Mouse (Mus musculus): Measurements from ENCODE around the gene Ppp2r1b.
"Not testable (repeated sequence)": the region's sequence is repeated elsewhere in the genome, so short reads cannot be mapped to it uniquely, and the experiment has no call there.

Ppp2r1b gene

DNA sequence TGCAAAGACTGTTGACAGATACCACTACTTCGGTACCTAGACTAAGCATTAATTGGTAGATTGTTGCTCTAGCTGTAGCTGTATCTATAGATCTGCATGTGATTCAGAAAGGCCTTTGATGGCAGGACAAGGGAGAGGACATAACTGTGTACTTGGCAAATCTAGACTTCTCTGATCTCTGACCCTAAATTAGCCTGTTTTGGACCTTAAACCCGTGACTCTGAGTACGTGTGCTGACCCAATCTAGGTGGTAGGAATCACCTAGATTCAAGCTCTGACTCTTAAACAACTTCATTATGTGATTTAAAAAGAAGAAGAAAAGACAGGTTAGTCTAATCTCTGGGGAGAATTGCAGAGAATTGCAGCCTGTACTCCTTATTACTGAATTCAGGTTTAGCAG is at the start of gene Ppp2r1b:
Gene Ppp2r1b, plus strand, starts transcription at position 221 of the 400 bp plus-strand sequence.
- DNase-seq, result no peak

DNA sequence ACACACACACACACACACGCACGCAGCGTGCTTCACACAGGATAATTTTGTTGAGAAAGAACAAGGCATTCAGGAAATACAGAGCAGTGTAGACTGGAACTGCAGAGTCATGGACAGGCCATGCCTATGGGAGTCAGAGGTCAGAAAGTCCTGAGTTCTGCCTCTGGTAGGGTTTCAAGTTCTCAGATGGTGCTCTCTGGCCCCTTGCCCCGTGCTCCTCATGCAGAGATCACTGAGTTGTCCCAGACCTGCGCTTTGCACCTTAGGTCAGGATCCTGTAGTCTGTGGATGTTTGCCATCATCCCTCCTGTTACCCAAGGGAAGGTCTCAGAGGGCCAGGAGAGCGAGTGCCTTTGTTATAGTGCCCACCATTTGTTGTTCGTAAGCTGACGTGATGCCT is 48.3 kb upstream of the Ppp2r1b start:
- DNase-seq, result no peak

- no peak for DNase-seq
Measured at GRCm38 (mm10) chr9:50797641-50798040, 47.5 kb upstream of the Ppp2r1b start.

DNA sequence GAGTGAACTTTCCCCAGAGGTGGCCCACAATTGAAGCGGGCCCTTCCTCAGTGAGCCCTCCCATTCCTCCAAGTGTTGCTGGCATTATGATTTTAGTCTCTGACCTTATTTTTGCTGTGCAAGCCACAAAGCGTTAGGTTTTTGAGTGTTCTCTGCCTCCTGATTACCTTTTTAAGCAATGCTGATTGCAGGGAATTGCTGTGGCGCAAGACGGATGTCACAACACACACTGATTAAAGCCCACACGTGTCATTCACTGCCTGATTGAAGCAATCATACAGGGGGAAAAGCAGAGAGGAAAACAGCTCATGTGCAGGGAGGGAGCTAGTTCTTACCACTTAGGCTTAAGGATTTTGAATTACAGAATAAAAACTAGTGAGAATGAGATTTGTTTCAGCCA is 46.7 kb upstream of the Ppp2r1b start:
- no peak for DNase-seq

DNA sequence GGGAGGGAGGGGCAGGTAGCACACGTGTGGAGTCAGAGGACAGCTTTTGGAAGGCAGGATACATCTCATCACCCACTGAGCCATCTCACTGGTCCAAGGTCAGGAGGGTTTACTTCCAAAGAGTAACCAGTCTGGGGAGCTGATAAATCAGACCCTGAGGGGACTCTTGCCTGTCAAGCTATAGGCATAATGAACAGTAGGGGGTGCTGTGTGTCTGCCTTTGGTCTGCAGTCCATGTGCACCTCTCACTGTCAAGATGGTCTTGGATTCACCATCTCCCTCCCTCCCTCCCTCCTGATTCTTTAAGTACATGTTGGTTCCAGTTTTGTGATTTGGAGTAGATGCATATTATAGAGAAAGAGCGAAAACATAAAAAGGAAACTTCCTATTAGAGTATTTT is 44.1 kb upstream of the Ppp2r1b start:
- peak; percentile 77 for DNase-seq

GRCm38 (mm10) chr9:50803055-50803671 is 41.9 kb upstream of the Ppp2r1b start:
- peak; percentile 90 for DNase-seq

GRCm38 (mm10) chr9:50808471-50808870 is 36.6 kb upstream of the Ppp2r1b start:
- DNase-seq, result no peak

- DNase-seq, result no peak
Measured at GRCm38 (mm10) chr9:50809146-50809545, 36.0 kb upstream of the Ppp2r1b start.

GRCm38 (mm10) chr9:50811187-50811586 is 33.9 kb upstream of the Ppp2r1b start:
- peak; percentile 80 for DNase-seq

DNA sequence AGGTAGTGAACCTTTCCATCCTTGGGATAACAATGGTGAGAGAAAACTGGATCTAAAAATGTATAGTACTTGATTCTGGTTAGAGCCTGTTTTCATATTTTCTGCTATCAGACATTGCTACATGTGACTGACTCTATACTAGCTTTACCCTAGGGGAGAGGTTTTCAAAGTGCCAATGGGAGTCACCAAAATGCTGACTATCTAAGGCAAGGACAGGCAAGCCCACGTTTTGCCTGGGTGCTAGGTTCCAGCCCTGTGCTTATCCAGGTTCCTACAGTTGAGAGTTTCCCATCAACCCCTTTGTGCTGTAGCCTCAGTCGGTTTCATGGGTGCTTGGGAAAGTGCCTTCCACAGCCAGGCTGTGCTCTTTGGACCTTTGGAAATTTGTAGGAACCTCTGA is 33.4 kb upstream of the Ppp2r1b start:
- DNase-seq, result peak; percentile 63

DNA sequence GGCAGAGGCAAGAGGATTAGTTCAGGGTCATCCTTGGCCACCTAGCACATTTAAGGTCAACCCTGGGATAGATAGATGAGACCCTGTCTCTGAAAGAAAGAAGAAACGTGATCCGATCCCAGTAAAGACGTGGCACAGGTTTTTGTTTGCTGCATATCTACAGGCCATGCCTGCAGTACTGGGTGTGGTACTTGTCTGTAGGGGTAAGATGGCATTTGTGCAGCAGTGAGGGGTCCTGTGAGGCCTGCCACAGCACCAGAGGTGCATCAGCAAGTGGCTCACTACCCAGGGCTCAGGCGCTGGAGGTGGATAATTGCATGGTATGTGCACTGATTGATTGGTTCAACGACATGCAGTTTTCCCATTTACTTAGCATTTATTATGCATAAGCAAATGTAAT is 31.3 kb upstream of the Ppp2r1b start:
- DNase-seq, result peak; percentile 79

- no peak for DNase-seq
Measured at GRCm38 (mm10) chr9:50815666-50816065, 29.4 kb upstream of the Ppp2r1b start.

DNA sequence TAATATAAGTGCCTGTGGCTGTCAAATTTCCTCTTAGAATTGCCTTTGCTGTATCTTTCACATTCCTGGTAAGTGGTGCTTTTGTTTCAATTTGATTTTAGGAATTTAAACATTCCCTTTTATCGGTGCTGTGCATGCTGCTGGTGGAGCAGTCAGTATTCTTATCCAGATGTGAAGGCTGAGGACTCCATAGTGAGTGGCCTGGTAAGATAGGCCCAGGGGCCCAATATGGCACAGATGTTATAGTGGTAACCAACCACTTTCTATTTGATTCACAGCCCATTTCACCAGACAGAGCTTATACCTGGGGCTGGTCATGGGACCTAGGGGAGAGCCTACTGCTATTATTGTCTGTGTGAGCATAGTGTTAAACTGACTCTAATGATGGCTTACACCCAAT is 28.6 kb upstream of the Ppp2r1b start:
- DNase-seq, result peak; percentile 74

- no peak for DNase-seq
Measured at GRCm38 (mm10) chr9:50818050-50818449, 27.1 kb upstream of the Ppp2r1b start.

DNA sequence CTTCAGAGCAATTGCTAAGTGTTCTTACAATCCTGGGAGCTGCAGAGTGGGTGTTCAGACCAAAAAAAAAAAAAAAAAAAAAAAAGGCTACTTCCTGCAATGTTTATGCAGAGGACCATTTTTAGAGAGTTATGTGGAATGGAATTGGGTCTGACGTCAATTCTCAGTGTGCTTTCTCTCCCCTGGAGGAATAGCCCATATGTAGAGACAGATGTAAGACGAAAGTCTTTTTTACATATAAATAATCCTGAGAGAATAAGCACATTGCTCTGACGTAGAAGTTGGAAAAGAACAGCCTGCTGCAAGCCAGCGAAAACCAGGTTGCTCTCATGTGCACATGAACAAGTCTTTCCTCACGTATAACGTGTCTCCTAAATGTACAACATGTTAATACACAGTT is 25.4 kb upstream of the Ppp2r1b start:
- DNase-seq, result no peak

DNA sequence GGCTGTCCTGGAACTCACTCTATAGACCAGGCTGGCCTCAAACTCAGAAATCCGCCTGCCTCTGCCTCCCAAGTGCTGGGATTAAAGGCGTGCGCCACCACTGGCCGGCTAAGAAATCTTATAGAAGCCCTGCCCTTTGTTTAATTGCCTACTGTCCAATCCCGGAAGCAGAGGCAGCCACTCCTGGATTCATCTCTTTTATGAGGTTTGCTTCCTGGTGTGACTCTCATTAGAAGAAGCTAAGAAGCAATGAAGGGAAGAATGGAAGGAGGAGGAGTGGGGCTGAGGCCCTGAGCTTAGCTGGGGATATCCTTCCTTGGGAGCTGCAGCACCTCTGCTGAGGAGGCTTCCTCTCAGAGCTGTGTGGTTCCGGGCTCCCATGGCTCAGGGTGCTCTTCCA is 23.4 kb upstream of the Ppp2r1b start:
- no peak for DNase-seq

GRCm38 (mm10) chr9:50822216-50822615 is 22.9 kb upstream of the Ppp2r1b start:
- no peak for DNase-seq

GRCm38 (mm10) chr9:50823779-50824453 is 21.2 kb upstream of the Ppp2r1b start:
- DNase-seq, result peak; percentile 73

GRCm38 (mm10) chr9:50831514-50831913 is 13.6 kb upstream of the Ppp2r1b start:
- DNase-seq, result no peak

DNA sequence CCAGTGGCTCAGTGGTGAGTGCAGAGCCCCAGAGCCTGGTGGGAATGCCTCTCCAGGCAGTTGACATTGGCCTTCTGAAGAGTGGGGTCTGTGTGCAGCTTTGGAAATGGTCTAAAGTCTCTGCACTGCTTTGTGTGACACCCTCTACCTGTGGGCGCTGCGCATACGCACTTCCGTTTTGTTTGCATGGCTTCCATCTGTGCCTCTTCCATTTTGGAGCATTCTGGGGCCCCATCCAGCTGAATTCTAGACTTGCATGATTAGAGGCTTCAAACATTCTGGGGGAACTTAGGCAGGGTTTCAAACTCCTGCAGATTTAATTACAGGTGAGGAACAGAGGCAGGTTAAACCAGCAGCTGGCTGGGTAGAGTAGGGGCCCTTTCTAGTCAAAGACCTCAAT is 12.9 kb upstream of the Ppp2r1b start:
- DNase-seq, result no peak

- DNase-seq, result not testable (repeated sequence)
Measured at GRCm38 (mm10) chr9:50832582-50832981, 12.5 kb upstream of the Ppp2r1b start.

DNA sequence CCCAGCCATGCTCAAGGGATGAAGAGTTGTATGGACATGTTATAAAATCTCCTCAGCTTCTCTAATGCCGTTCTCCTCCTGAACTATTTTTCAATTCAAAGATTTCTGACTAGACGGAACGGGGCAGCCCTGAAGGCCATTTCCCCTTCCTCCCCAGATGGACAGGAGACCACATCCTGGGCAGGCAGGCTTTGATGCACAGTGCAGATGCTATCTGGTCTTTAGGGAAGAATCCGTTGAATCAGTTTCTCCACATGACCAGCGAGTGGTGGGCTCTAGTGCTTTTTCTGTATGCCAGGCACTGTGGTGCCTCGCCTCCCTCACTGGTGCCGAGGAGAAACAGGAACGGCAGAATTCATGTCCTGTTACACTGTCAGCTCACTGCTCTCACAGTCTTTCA is 11.3 kb upstream of the Ppp2r1b start:
- no peak for DNase-seq

GRCm38 (mm10) chr9:50835068-50835705 is 9.9 kb upstream of the Ppp2r1b start:
- no peak for DNase-seq

DNA sequence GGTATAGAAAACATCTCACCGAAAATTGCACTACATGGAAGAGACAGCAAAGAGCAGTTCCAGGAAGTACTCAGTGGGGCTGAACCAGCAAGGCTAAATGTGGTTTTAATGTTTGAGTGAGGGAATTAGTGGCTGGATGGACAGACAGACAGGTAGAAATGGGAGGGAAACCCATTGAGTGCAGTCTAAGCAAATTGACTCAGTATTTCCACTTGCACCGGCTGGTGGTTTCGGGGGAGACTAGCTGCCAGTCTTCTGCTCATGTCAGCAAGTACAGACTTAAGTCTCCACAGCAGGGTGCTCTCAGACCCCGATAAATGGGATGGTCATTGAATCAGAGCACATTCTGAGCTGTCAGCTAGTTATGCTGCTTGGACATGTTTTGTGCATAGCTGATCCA is 9.0 kb upstream of the Ppp2r1b start:
- no peak for DNase-seq
